Mouse (Mus musculus) heart, adult 2 months (tissue): ENCODE measurements around the gene Dock2.

Experiments
- CTCF ChIP-seq: fragments of 200-600 bp; IDR thresholded peaks from 2 replicates; pipeline ENCODE4 v1.8.1; 2022; ENCODE audit warnings: antibody characterized with exemption, mild to moderate bottlenecking, moderate library complexity
- EP300 ChIP-seq: fragments of 200-500 bp; IDR thresholded peaks from 2 replicates; pipeline ENCODE4 v1.6.1; 2011; ENCODE audit warnings: low read depth, low read length, control low read depth; ENCODE audit not compliant: insufficient read depth
- POLR2A ChIP-seq: fragments of 200-500 bp; IDR thresholded peaks from 2 replicates; pipeline ENCODE4 v1.6.1; 2011; ENCODE audit warnings: mild to moderate bottlenecking, low read depth, low read length, control low read depth; ENCODE audit not compliant: insufficient read depth

DNA sequence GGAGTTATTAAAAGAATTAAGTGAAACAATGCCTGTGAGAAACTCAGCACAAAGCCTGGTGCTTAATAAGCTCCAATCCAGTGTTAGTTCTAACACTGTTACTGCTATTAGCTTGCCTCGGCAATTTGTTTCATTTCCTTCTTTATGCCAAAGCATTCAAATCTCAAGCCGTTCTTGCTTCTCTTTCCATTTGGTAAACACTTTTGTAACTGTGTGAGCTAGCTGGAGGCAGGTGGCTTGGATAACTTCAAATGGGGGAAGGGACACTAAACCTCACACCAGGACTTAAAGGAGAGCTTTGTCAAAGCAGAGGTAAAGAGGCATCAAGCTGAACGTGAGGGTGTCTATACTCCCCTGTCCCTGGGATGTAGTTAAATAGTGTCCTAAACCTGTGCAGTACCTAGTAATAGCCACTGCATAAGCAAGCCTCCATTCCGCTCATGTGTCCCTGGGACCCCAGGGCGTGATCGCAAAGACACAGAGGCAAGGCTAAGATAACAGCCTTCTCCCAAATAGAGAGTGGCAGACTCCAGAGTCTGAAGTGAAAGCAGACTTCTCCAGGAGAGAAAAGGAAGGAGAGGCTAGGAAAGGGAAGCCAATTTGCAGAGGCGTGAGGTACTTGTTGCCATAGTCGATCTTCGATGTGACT is 56.9 kb downstream of the Dock2 start:
- TF ChIP-seq CTCF: no peak
- no peak for TF ChIP-seq EP300
- TF ChIP-seq POLR2A: no peak
